Mouse (Mus musculus) heart, embryonic 10.5 days (tissue): Measurements from ENCODE around the gene Nudt2. TPM values are rescaled to one million over a fixed set of nuclear protein-coding genes. Genes with fewer than 3 reads are reported as not detected.

Experiments
- DNase-seq: peaks from one replicate; pipeline ENCODE4 v3.0.0-alpha.2; 2017; ENCODE audit warnings: low spot score
- H3K27ac ChIP-seq: fragments of 300-500 bp; sonication (generic); 2 replicates; pipeline ENCODE4 v1.5.1; 2016; ENCODE audit warnings: mild to moderate bottlenecking
- H3K27me3 ChIP-seq: fragments of 300-500 bp; sonication (generic); 2 replicates; pipeline ENCODE4 v1.6.1; 2016; ENCODE audit warnings: mild to moderate bottlenecking; ENCODE audit not compliant: poor library complexity, insufficient read depth, severe bottlenecking
- H3K36me3 ChIP-seq: fragments of 300-500 bp; sonication (generic); 2 replicates; pipeline ENCODE4 v1.6.1; 2016; ENCODE audit warnings: mild to moderate bottlenecking, moderate library complexity
- H3K4me1 ChIP-seq: fragments of 300-500 bp; sonication (generic); 2 replicates; pipeline ENCODE4 v1.6.1; 2016; ENCODE audit warnings: mild to moderate bottlenecking
- H3K4me3 ChIP-seq: fragments of 300-500 bp; sonication (generic); 2 replicates; pipeline ENCODE4 v1.5.1; 2016; ENCODE audit warnings: mild to moderate bottlenecking, moderate library complexity
- H3K9me3 ChIP-seq: fragments of 300-500 bp; sonication (generic); 2 replicates; pipeline ENCODE4 v1.6.1; 2016; ENCODE audit warnings: mild to moderate bottlenecking, moderate library complexity
- WGBS: fragments of 180-500 bp; shearing (Covaris S2); methylation state at CpG from one replicate; pipeline ENCODE4 v1.1.7; 2016; 5-methylcytosine and 5-hydroxymethylcytosine counted together
- polyA plus RNA-seq: library from polyadenylated mRNA; unstranded; fragments of >200 nt; fragmentation: Nextera tagmentation; extraction: Ambion mirVana; gene quantifications from 2 replicates; pipeline ENCODE4 v1.2.1, GENCODE M21; 2016

The Nudt2 gene
- polyA plus RNA-seq, 1 experiment from 2014 or later = 56.6 TPM

DNA sequence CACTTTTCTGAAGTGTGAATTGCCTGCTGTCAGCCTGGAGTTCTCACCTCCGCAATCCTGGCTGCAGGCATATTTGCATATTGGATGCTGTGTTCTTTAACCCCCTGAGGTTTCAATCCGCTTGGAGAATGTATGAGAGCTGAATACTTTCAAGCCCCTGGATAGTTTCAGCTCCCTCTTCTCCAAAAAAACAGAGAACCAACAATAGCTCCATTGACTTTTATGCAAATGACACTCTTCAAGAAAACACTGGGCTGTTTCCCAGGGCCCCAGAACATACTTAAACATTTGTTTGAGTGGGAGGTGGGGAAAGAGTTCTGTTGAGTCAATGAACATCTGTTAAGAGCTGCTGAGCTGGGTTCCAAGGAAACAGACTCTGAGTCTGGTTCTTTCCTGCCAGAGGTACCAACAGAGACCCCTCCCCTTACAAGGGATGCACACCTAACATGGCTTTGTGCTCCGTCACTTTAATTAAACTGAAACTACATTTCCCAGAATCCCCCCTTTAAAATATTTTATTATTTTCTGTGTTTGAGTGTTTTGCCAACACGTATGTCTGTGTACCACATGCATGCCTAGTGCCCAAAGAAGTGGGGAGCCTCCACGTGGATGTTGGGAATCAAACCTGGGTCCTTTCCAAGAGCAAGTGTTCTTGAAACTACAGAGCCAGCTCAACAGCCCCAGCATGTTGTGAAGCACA lies 5.9 kb downstream of the Nudt2 start:
- no peaks in the 10 kb centered on the region for H3K9me3 ChIP-seq
- WGBS = 42% methylated on average over 5 of the region's 5 CpGs
- no peak for DNase-seq
- no peaks in the 10 kb centered on the region for H3K36me3 ChIP-seq
- H3K27me3 ChIP-seq = no peaks in the 10 kb centered on the region
- no peak overlapping the region for H3K4me3 ChIP-seq
- H3K4me1 ChIP-seq = peaks cover under 1% of the 10 kb centered on the region; the same call in 1 of the 2 replicates
- no peak overlapping the region for H3K27ac ChIP-seq

DNA sequence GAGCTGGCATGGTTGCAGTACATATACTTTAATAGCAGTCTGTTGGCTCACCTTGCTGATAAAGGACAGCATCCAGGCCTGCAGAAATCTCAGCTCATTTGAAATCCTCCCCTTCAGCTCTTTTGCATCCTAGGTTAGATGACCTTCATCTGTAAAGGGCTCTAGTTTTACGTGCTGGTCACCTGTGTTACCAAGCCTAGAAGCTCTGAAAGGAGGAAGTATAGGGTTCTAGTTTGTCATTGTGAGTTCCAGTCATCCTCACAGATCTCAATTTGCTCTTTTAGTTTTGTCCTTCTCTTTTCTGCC lies 6.4 kb downstream of the Nudt2 start:
- no peak for DNase-seq
- H3K4me3 ChIP-seq = no peak overlapping the region
- no peaks in the 10 kb centered on the region for H3K36me3 ChIP-seq
- H3K27me3 ChIP-seq = no peaks in the 10 kb centered on the region
- H3K4me1 ChIP-seq = no peaks in the 10 kb centered on the region; the same call in 1 of the 2 replicates
- 89% methylated on average over 1 of the region's 1 CpGs for WGBS
- no peak overlapping the region for H3K27ac ChIP-seq
- H3K9me3 ChIP-seq = no peaks in the 10 kb centered on the region

DNA sequence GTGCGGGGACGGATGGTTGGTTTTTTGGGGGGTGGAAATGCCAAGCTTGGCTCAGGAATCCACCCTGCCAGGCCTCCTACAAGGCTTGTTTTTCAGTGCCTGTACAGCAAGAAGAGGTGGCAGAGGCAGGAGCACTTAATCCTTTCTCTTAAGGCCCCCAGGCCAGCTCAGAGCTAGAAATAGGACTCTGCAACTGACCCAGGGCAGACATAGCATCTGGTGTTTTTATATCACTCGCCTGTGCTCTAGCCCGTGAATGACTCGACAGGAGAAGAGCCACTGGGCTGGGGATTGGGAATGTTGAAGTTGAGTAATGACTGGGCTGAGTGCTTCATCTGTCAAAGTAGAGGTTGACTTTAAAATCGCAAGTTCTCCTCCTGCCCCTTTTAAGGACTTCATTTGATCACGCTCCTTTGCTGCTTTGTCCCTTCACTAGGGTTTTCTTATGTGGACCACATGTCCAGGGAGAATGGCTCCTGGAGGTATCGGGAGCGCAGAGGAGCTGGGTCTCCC lies 12.8 kb downstream of the Nudt2 start:
- Histone ChIP-seq H3K27me3 (no peaks in the 10 kb centered on the region), H3K36me3 (peaks cover 29% of the 10 kb centered on the region), H3K4me3 (no peak overlapping the region), H3K9me3 (no peaks in the 10 kb centered on the region), H3K4me1 (no peaks in the 10 kb centered on the region; the same call in 1 of the 2 replicates), H3K27ac (no peak overlapping the region)
- 77% methylated on average over 9 of the region's 9 CpGs for WGBS
- no peak for DNase-seq

DNA sequence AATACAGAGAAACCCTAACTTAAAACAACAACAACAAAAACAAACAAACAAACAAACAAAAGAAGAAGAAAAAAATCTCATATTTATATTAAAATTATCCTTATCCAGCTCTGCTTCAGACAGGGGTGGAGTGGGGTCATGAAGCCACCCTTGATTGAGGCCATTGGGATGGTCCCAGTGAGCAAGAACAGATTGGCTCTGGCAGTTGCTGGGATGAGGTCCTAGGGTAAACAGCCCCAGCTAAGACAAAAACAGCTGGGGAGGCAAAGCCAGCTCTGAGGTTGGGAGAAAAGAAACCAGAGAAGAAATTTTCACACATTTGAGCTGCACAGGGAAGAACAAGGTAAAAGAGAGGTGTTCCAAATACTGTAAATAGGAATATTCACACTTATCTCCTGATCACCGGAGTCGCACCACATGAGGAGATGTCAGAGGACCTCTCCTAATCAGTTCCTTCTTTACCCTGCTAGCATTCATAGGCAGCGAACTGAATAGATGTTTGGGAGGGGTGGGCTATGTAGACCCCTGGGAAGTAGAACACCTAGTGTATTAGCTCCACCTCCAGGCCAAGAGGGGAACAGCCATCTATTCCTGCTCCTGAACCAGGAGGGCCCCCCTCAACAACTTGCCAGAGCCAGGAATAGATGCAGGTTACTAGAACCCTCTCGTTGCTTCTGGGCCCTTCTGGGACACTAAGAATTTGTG lies 14.0 kb downstream of the Nudt2 start:
- H3K4me3 ChIP-seq = no peak overlapping the region
- no peaks in the 10 kb centered on the region for H3K27me3 ChIP-seq
- peaks cover 29% of the 10 kb centered on the region for H3K36me3 ChIP-seq
- no peak for DNase-seq
- H3K9me3 ChIP-seq = no peaks in the 10 kb centered on the region
- H3K27ac ChIP-seq = no peak overlapping the region
- H3K4me1 ChIP-seq = no peaks in the 10 kb centered on the region; the same call in 1 of the 2 replicates
- WGBS = 72% methylated on average over 4 of the region's 4 CpGs

DNA sequence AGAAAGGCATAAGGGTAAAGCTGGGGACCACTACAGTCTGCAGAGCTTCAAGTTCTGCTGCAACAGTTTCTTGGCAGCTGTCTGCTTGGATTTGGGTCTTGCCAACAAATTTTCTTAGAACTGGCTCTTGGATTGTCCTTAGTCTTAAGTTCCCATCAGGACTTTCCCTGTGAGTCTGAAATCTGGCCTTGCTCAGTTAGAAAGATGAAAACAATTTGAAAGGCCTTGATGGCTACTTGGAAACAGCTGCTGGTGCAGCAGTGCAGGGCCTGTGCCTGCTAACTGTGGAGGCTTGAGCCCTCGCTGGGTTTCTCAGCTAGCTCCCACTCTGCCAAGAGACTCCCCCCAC lies 14.5 kb downstream of the Nudt2 start:
- Histone ChIP-seq H3K4me3 (no peak overlapping the region), H3K36me3 (peaks cover 29% of the 10 kb centered on the region), H3K27me3 (no peaks in the 10 kb centered on the region), H3K27ac (no peak overlapping the region), H3K4me1 (no peaks in the 10 kb centered on the region; the same call in 1 of the 2 replicates), H3K9me3 (no peaks in the 10 kb centered on the region)
- WGBS = 83% methylated on average over 1 of the region's 1 CpGs
- no peak for DNase-seq

DNA sequence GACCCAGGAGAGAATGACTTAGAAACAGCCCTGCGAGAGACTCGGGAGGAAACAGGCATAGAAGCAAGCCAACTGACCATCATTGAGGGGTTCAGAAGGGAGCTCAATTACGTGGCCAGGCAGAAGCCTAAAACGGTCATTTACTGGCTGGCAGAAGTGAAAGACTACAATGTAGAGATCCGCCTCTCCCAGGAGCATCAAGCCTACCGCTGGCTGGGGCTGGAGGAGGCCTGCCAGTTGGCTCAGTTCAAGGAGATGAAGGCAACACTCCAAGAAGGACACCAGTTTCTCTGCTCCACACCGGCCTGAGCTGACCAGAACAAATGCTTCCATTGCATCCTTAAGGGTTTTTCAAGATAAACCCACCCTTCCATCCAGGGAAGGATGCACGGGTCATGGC lies 15.3 kb downstream of the Nudt2 start:
- no peak overlapping the region for H3K27ac ChIP-seq
- no peak overlapping the region for H3K4me3 ChIP-seq
- H3K36me3 ChIP-seq = peaks cover 29% of the 10 kb centered on the region
- no peaks in the 10 kb centered on the region for H3K4me1 ChIP-seq
- no peak for DNase-seq
- H3K27me3 ChIP-seq = no peaks in the 10 kb centered on the region
- H3K9me3 ChIP-seq = no peaks in the 10 kb centered on the region
- 84% methylated on average over 8 of the region's 8 CpGs for WGBS

DNA sequence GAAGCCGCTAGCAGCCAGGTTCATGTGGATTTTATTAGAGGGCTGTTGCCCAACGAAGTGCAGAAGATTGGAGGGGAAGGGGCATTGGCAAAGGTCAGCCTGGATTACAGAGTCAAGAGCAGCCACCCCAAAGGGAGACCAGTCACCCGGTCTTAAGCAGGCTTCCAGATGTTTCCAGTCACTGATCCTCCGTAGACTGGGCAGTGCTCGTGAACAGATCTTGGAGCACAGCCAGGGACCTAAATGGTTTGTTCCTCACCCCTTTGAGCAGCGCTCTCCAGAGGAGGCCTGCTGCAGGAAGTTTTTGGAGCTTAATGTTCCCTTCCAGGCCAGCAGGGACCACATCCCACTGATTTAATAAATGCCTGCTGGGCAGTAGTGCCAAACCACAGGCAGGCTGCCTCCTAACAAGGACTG lies 16.7 kb downstream of the Nudt2 start:
- no peaks in the 10 kb centered on the region for H3K9me3 ChIP-seq
- H3K36me3 ChIP-seq = peaks cover 29% of the 10 kb centered on the region
- no peak overlapping the region for H3K27ac ChIP-seq
- no peak for DNase-seq
- 70% methylated on average over 6 of the region's 6 CpGs for whole genome bisulfite sequencing
- H3K4me3 ChIP-seq = no peak overlapping the region
- H3K27me3 ChIP-seq = no peaks in the 10 kb centered on the region
- no peaks in the 10 kb centered on the region for H3K4me1 ChIP-seq

DNA sequence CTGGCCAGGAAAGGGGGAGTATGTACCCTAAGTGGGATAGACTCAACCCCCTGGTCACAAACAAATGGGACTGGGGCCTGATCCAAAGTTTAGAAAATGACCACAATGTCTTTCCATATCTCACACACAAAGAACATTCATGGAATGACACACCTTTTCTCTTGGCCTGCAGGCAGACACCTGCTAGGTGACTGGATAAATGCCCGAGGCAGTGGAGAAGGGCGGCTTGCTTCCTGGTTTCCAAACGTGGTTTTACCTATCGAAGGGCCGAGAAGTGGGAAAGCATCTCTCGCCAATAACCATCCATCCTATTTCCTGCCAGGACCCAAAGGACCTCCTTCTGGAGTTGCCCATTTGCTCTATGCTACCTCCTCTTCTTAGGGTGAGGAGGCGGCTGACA lies 28.0 kb downstream of the Nudt2 start:
- H3K27me3 ChIP-seq = peaks cover 48% of the 10 kb centered on the region
- 76% methylated on average over 7 of the region's 7 CpGs for WGBS
- peaks cover 9% of the 10 kb centered on the region for H3K4me1 ChIP-seq
- H3K36me3 ChIP-seq = no peaks in the 10 kb centered on the region
- no peak for DNase-seq
- no peak overlapping the region for H3K27ac ChIP-seq
- no peaks in the 10 kb centered on the region for H3K9me3 ChIP-seq
- H3K4me3 ChIP-seq = no peak overlapping the region

DNA sequence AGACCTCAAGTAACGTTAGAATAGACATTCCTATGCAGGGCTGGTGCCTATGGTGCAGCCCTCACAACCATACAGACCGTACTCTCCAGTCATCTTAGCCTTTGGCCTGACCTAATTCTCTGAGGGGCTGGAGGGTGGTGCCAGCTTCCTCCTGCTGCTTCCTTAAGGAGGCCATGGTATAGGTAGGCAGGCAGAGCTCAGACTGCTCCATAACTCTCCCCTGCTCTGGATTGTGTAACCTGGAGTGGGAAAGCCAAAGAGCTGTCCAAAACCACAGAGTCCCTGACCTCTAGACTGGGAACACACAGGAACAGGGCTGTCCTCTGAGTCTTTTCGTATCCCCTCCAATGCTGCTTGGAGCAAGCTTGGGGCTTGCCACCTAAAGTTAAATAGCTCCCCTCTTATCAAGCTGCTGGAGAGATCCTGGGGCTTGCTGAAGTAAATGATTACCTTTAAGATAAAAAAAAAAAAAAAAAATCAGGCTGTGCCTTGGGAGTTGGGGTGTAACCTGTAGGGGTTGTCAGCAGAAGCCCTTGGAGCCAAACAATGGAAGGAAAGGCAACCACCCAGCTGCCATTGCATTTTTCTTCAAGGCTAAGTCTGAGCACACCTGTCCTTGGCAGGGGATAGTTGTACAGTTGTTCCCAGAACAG lies 28.6 kb downstream of the Nudt2 start:
- Histone ChIP-seq H3K36me3 (no peaks in the 10 kb centered on the region), H3K4me3 (no peak overlapping the region), H3K9me3 (no peaks in the 10 kb centered on the region), H3K27me3 (peaks cover 55% of the 10 kb centered on the region), H3K4me1 (peaks cover 15% of the 10 kb centered on the region), H3K27ac (no peak overlapping the region)
- DNase-seq = no peak
- WGBS = 73% methylated on average over 3 of the region's 3 CpGs

DNA sequence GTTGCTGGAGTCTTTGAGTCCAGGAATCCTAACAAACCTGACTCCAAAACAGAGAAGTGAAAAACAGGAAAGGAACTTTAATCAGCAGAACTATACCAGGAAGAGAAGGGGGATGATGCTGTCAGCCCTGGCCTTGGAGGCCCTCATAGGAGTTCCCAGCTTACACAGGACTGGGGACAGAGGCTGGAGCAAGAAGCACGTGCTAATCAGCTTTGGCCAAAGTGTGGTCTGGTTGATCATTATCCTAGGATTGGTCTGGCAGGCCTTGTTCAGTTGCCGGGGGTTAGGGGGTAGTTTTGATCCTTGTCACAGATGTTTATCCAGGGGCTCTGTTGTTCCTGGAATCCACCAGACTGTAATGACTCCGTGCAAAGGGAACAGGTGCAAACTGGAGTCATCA lies 29.4 kb downstream of the Nudt2 start:
- H3K27me3 ChIP-seq = peaks cover 62% of the 10 kb centered on the region
- 42% methylated on average over 3 of the region's 3 CpGs for WGBS
- H3K4me1 ChIP-seq = peaks cover 23% of the 10 kb centered on the region
- no peaks in the 10 kb centered on the region for H3K36me3 ChIP-seq
- H3K4me3 ChIP-seq = no peak overlapping the region
- no peak for DNase-seq
- H3K27ac ChIP-seq = no peak overlapping the region
- no peaks in the 10 kb centered on the region for H3K9me3 ChIP-seq

DNA sequence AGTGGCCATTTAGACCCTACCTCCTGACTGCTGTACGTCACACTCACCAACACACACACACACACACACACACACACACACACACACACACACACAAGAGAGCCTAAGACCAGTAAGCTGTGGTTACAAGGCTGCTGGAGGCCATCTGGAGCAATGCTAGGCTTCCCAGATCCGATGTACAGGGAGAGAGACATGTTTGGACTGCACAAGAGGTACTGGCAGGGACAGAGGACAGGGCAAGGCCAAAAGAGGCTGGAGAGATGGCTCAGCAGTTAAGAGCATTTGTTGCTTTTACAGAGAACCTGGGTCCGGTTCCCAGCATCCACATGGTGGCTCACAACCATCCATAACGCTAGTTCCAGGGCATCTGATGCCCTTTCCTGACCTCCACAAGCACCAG lies 30.1 kb downstream of the Nudt2 start:
- Histone ChIP-seq H3K36me3 (no peaks in the 10 kb centered on the region), H3K9me3 (no peaks in the 10 kb centered on the region), H3K27ac (no peak overlapping the region), H3K4me1 (peaks cover 23% of the 10 kb centered on the region), H3K27me3 (peaks cover 69% of the 10 kb centered on the region), H3K4me3 (no peak overlapping the region)
- DNase-seq = no peak
- 77% methylated on average over 4 of the region's 4 CpGs for WGBS

DNA sequence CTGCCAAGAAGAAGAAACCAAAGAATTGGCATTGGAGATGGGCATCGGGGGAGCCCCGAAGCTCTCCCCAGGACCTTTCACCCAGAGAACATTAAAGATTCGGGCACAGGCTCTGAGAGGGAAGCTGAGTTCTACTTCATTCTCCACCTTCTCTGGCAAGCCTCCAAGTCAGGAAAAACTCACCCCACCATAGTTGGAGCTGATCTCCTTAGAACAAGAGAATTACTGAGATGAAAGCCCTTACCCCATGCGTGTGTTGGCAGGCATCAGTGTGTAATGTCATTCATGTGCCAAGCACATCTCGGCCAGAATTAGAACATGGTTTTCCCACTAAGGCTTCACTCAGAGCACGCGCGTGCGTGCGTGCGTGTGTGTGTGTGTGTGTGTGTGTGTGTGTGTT lies 30.9 kb downstream of the Nudt2 start:
- H3K27ac ChIP-seq = no peak overlapping the region
- WGBS = 81% methylated on average over 11 of the region's 11 CpGs
- no peaks in the 10 kb centered on the region for H3K9me3 ChIP-seq
- H3K36me3 ChIP-seq = no peaks in the 10 kb centered on the region
- H3K27me3 ChIP-seq = peaks cover 77% of the 10 kb centered on the region
- H3K4me3 ChIP-seq = no peak overlapping the region
- peaks cover 23% of the 10 kb centered on the region for H3K4me1 ChIP-seq
- no peak for DNase-seq

DNA sequence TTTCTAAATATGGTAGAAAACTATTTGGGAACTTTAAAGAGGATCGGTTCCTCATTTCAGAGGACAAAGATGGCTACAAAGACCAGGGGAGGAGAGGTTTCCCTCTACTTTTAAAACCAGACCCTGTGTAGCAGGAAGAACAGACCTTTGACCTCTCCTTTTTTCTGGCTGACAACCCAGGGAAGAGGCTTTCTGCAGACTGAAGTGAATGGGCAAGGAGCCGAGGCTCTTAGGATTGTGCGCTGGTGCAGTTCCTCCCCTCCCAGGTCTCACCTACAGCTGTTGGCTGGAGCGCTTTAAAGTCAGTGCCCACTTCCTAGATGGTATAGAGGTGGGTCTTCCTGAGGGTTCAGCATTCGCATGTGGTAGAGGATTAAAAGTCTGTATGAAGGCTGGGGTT lies 32.1 kb downstream of the Nudt2 start:
- Histone ChIP-seq H3K36me3 (no peaks in the 10 kb centered on the region), H3K27ac (no peak overlapping the region), H3K4me3 (no peak overlapping the region), H3K9me3 (no peaks in the 10 kb centered on the region), H3K27me3 (peaks cover 89% of the 10 kb centered on the region), H3K4me1 (peaks cover 24% of the 10 kb centered on the region)
- no peak for DNase-seq
- WGBS = 35% methylated on average over 5 of the region's 5 CpGs
